Mouse (Mus musculus) forebrain, embryonic 15.5 days (tissue): ENCODE results near the gene Ptbp1. TPM values are rescaled to one million over a fixed set of nuclear protein-coding genes. Genes with fewer than 3 reads are reported as not detected.
A peak's percentile ranks its signal among the peaks of the same experiment; 100 is the strongest.

Experiments
- ATAC-seq: fragments of 200-750 bp; cut with Nextera tagmentation; replicated peaks from 2 replicates; pipeline ENCODE4 v1.8.0; 2017; ENCODE audit warnings: mild to moderate bottlenecking, moderate TSS enrichment, moderate library complexity
- H3K27ac ChIP-seq: fragments of 300-500 bp; sonication (generic); replicated peaks from 2 replicates; pipeline ENCODE4 v1.5.1; 2015; ENCODE audit warnings: mild to moderate bottlenecking, inconsistent platforms
- H3K27me3 ChIP-seq: fragments of 300-500 bp; sonication (generic); 2 replicates; pipeline ENCODE4 v1.6.1; 2015; ENCODE audit warnings: inconsistent platforms
- H3K36me3 ChIP-seq: fragments of 300-500 bp; sonication (generic); 2 replicates; pipeline ENCODE4 v1.6.1; 2015; ENCODE audit warnings: mild to moderate bottlenecking, inconsistent platforms
- H3K4me1 ChIP-seq: fragments of 300-500 bp; sonication (generic); 2 replicates; pipeline ENCODE4 v1.6.1; 2015; ENCODE audit warnings: inconsistent platforms
- H3K4me2 ChIP-seq: fragments of 300-500 bp; sonication (generic); replicated peaks from 2 replicates; pipeline ENCODE4 v1.6.1; 2015; ENCODE audit warnings: mild to moderate bottlenecking, inconsistent platforms
- H3K4me3 ChIP-seq: fragments of 300-500 bp; sonication (generic); 2 replicates; pipeline ENCODE4 v1.5.1; 2015; ENCODE audit warnings: mild to moderate bottlenecking, inconsistent platforms
- H3K9ac ChIP-seq: fragments of 300-500 bp; sonication (generic); replicated peaks from 2 replicates; pipeline ENCODE4 v1.6.1; 2015; ENCODE audit warnings: mild to moderate bottlenecking, inconsistent platforms
- H3K9me3 ChIP-seq: fragments of 300-500 bp; sonication (generic); 2 replicates; pipeline ENCODE4 v1.6.1; 2016; ENCODE audit warnings: inconsistent platforms
- WGBS: fragments of 180-500 bp; shearing (Covaris S2); methylation state at CpG from one replicate; pipeline ENCODE4 v1.1.7; 2015; ENCODE audit warnings: mixed read lengths; 5-methylcytosine and 5-hydroxymethylcytosine counted together
- polyA plus RNA-seq: library from polyadenylated mRNA; unstranded; fragments of >200 nt; fragmentation: Nextera tagmentation; extraction: Ambion mirVana; gene quantifications from 2 replicates; pipeline ENCODE4 v1.2.1, GENCODE M21; 2015

Ptbp1 gene
- polyA plus RNA-seq, 1 experiment from 2014 or later = 108 TPM

DNA sequence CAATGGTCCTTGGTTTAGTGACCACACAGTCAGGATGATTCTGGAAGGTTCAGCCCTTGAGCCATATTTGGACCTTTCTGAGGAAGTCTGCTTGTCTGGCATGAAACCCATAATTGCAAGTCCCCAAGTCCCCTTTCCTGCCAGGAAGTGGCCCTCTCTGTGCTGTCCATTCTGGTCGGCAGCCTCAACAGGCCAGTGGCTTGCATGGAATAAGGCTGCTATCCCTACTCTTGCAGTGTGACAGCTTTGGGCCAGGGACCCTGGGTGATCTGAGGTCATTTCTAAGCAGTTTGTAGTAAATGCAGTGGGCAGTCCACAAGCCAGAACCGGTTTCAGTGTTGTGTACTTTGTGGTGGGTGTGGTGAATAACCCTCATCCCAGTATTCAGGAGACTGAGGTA is 16.1 kb upstream of the Ptbp1 start:
- no peak overlapping the region for H3K27ac ChIP-seq
- H3K9ac ChIP-seq = no peak overlapping the region
- H3K4me2 ChIP-seq = no peak overlapping the region
- ATAC-seq = no peak
- H3K27me3 ChIP-seq = no peaks in the 10 kb centered on the region
- peaks cover 14% of the 10 kb centered on the region for H3K4me1 ChIP-seq
- H3K9me3 ChIP-seq = no peaks in the 10 kb centered on the region
- 85% methylated on average over 2 of the region's 2 CpGs for WGBS
- no peaks in the 10 kb centered on the region for H3K36me3 ChIP-seq
- no peak overlapping the region for H3K4me3 ChIP-seq

DNA sequence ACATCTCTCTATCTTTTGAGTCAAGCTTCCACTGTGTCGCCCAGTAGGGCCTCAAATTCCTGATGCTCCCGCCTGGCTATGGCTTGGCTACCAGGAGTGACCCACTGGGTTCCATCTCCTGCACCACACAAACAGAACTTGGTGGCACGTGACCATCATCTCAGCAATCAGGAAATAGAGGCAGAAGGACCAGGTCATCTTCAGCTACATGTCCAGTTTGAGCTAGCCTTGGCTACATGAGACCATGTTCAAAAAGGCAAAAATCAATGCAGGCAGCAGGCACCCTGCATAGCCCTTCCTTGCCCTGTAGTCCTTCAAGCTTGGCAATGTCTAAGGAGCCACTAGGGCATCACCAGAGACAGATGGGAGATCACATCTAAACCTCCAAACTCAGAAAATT is 14.1 kb upstream of the Ptbp1 start:
- no peak for ATAC-seq
- no peaks in the 10 kb centered on the region for H3K36me3 ChIP-seq
- H3K4me1 ChIP-seq = peaks cover 17% of the 10 kb centered on the region
- 90% methylated on average over 3 of the region's 3 CpGs for WGBS
- H3K4me3 ChIP-seq = no peak overlapping the region
- H3K27me3 ChIP-seq = no peaks in the 10 kb centered on the region
- H3K9ac ChIP-seq = 0 out of 2 replicates have a peak overlapping the region, but pooled peaks have one; percentile 51
- H3K27ac ChIP-seq = peak overlapping the region; percentile 78
- H3K9me3 ChIP-seq = no peaks in the 10 kb centered on the region
- no peak overlapping the region for H3K4me2 ChIP-seq

DNA sequence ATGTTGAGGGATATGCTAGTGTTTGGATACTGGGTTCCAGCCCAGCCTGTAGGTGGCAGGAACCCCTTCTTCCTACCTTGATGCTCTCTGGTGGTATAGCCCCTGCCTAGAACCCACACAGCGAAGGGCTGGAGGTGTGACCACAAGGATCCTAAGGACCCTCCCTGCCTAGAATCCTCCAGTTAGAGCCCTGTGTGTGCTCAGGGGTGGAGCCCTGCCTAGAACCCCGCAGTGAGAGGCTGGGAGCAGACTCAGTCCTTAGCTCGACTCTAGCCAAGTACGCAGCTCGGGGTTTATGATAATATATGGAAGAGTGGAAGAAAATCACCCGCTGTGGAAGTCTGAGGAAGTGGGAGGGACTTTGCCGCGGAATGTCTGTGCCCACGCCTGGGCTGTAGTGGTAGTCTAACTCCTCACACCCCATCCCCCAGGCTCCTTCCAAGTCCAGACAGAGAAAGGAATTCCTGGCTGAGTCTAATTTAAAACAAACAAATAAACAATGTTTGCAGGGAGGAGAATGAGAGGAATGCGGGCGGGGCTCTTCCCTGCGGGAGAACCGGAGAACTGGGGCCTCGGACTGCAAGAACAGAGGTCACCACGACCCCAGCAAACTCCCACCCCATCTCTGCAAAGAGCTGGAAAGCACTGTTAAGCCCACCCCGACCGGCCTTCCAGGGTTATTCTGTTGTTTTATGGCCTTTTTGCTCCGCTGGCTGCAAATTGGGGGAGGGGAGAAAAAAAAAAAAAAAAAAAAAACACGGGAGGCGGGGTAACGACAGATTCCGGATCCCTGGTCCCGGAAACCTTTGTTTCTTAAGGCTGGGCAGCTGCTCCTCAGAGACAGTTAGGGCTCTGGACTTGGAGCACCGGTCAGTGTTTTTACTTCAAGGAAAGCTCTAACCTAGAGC is 13.3 kb upstream of the Ptbp1 start:
- no peaks in the 10 kb centered on the region for H3K27me3 ChIP-seq
- no peaks in the 10 kb centered on the region for H3K9me3 ChIP-seq
- H3K4me3 ChIP-seq = peak overlapping the region; percentile 39
- peak; percentile 87 for ATAC-seq
- H3K27ac ChIP-seq = peak overlapping the region; percentile 78
- H3K4me1 ChIP-seq = peaks cover 17% of the 10 kb centered on the region
- H3K9ac ChIP-seq = peak overlapping the region; percentile 51
- no peaks in the 10 kb centered on the region for H3K36me3 ChIP-seq
- H3K4me2 ChIP-seq = peak overlapping the region; percentile 67
- under 1% methylated on average over 24 of the region's 24 CpGs for WGBS

DNA sequence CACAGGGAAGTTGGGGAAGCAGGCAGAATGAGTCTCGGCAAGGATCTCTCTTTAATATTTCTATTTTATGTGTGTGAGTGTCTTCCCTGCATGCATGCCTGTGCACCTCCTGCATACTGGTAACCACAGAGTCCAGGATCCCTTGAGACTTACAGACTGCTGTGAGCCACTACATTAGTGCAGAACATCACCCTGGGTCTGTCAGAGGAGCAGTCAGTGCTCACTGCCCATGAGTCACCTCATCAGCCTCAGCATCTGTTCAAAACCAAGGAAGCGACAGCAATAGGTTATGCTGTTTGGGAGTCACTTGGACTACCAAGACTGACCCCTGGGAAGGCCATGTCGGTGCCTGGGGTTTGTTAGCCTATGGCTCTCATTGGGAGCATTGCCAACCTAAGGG is 11.9 kb upstream of the Ptbp1 start:
- Histone ChIP-seq H3K27ac (no peak overlapping the region; the same call in 1 of the 2 replicates), H3K9me3 (no peaks in the 10 kb centered on the region), H3K9ac (no peak overlapping the region), H3K4me3 (no peak overlapping the region), H3K4me2 (no peak overlapping the region), H3K36me3 (no peaks in the 10 kb centered on the region), H3K4me1 (peaks cover 17% of the 10 kb centered on the region), H3K27me3 (no peaks in the 10 kb centered on the region)
- WGBS = 74% methylated on average over 3 of the region's 3 CpGs
- no peak for ATAC-seq

DNA sequence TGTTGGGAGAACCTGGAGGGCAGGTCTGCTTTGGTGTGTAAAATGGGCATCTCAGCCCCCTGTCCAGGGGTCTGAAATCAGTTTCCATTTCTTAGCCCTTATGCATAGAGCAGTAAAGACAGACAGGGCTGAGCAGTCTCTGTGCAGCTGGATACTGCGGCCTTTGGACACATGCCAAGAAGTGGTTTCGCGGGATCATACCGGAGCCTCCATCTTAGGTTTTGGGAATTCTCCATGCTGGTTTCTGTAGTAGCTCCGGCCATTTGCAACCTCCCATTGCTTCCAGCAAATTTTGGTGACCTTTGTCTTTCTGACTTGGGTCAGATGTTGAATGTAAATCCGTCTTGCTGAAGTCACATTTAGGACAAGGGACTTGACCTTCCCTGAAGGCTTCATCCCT is 10.8 kb upstream of the Ptbp1 start:
- ATAC-seq = no peak
- Histone ChIP-seq H3K9me3 (no peaks in the 10 kb centered on the region), H3K4me3 (no peak overlapping the region), H3K4me2 (no peak overlapping the region), H3K4me1 (peaks cover 17% of the 10 kb centered on the region), H3K9ac (no peak overlapping the region), H3K27ac (no peak overlapping the region; the same call in 1 of the 2 replicates), H3K36me3 (no peaks in the 10 kb centered on the region), H3K27me3 (no peaks in the 10 kb centered on the region)
- 49% methylated on average over 6 of the region's 6 CpGs for WGBS

DNA sequence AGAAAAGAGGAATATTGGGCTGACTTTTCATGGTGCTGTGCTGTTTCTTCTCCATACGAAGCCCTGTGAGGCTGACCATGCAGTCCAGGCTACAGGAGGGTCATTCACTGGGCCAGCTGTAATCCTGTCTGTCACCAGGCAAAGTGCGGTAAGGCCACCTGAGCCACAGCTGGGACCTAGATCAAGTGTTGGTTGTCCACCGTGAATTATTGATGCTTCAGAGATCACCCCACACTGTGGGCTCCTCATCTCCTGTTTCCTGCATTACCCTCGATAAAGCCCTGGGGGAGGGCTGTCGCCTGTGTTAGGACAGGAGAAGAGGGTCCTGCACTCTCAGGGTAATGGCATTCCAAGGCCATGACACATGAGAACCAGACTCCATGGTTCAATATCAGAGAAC is 7.7 kb upstream of the Ptbp1 start:
- Histone ChIP-seq H3K4me2 (no peak overlapping the region), H3K4me1 (peaks cover 12% of the 10 kb centered on the region), H3K9me3 (no peaks in the 10 kb centered on the region), H3K4me3 (no peak overlapping the region), H3K27ac (no peak overlapping the region), H3K36me3 (no peaks in the 10 kb centered on the region), H3K9ac (no peak overlapping the region), H3K27me3 (no peaks in the 10 kb centered on the region)
- no peak for ATAC-seq
- WGBS = 71% methylated on average over 5 of the region's 5 CpGs

DNA sequence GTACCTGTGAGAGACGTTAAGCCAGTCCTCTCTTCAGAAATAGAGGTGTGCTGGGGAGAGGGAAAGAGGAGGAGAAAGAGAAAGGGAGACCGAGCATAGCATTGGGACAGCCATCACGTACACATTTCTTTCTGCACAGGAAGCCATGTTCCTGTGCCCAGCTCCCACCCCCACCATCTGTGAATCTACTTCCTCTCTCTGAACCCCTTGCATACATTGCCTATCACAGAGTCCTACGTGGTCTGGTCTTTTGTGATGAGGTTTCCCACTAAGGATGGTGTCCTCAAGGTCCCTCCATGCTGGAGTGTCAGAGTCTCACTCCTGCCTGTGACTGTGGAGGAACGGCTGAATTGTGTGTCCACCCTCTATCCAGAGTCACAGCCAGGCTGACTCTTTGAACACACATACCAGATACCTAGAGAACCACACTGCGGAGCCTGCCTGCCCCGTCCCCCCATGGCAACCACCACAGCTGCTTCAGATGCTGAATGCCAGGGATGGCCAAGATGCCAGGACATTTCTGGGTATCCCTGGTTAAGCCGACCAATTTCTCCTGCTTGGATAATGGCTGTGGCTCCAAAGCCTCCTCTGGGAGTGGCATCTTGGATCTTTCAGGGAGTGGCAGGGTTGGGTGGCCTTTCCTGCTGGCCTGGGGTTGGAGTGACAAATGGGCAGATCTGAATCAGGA is 4.1 kb upstream of the Ptbp1 start:
- H3K36me3 ChIP-seq = no peaks in the 10 kb centered on the region
- H3K9ac ChIP-seq = no peak overlapping the region
- peaks cover 28% of the 10 kb centered on the region for H3K4me1 ChIP-seq
- WGBS = 85% methylated on average over 8 of the region's 8 CpGs
- no peak overlapping the region for H3K4me2 ChIP-seq
- no peak overlapping the region for H3K27ac ChIP-seq
- no peak for ATAC-seq
- no peaks in the 10 kb centered on the region for H3K27me3 ChIP-seq
- no peaks in the 10 kb centered on the region for H3K9me3 ChIP-seq
- H3K4me3 ChIP-seq = no peak overlapping the region

DNA sequence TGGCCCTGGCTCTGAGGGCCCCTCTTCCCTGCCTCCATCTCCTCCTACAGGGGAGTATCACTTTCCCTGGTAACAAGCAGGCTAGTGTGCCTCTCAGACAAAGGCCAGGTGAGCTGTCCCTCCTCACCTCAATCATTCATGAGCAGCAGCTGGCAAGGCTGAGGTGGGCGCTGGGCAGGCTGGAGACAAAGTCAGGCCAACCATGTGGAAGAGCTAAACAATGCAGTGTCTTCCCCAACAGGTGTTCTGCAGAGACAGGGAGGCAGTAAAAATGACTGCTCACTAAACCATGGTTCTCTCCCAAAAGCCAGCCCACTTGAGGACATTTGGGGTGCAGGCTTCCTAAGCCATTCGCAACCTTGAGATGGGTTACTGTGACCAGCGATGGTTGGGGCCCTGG is 2.6 kb upstream of the Ptbp1 start:
- no peaks in the 10 kb centered on the region for H3K36me3 ChIP-seq
- peaks cover 43% of the 10 kb centered on the region for H3K4me1 ChIP-seq
- no peaks in the 10 kb centered on the region for H3K27me3 ChIP-seq
- ATAC-seq = no peak
- 78% methylated on average over 3 of the region's 3 CpGs for WGBS
- H3K9me3 ChIP-seq = no peaks in the 10 kb centered on the region
- H3K9ac ChIP-seq = 0 out of 2 replicates have a peak overlapping the region, but pooled peaks have one; percentile 82
- no peak overlapping the region for H3K4me3 ChIP-seq
- peak overlapping the region; percentile 100 for H3K27ac ChIP-seq
- 0 out of 2 replicates have a peak overlapping the region, but pooled peaks have one; percentile 91 for H3K4me2 ChIP-seq

DNA sequence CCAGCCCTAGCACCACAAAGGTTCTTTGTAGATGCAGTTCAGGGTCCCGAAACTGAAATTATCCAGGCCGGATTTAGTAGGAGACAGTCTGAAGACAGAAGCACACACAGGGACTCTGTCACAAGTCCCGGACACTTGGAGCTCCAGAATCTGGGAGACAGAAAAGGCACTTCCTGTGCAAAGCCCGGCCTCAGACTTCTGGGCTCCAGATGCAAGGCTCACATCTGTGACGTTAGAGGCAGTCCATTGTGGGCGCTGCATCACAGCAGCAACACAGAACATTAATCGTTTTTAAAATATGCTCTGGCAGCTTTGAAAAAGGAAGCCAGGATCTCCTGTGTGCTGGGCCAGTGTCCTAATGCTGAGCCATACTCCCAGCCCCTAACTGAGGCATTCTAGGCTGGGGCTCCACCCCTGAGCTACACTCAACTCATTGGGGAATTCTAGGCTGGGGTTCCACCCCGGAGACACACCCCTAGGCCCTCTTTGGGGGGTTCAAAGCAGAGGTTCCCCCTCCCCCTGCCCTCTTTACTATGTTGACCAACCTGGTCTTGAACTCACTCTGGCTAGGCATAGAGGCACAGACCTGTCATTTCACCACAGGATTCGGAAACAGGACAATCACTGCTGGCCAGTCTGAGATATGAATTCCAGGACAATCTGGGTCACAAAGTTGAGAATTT is 2.0 kb upstream of the Ptbp1 start:
- no peaks in the 10 kb centered on the region for H3K36me3 ChIP-seq
- H3K27ac ChIP-seq = peak overlapping the region; percentile 100
- peaks cover 49% of the 10 kb centered on the region for H3K4me1 ChIP-seq
- peak overlapping the region; percentile 99; the same call in 1 of the 2 replicates for H3K4me3 ChIP-seq
- peak overlapping the region; percentile 91 for H3K4me2 ChIP-seq
- WGBS = 50% methylated on average over 9 of the region's 9 CpGs
- H3K9ac ChIP-seq = peak overlapping the region; percentile 82
- H3K9me3 ChIP-seq = no peaks in the 10 kb centered on the region
- ATAC-seq = no peak
- no peaks in the 10 kb centered on the region for H3K27me3 ChIP-seq

DNA sequence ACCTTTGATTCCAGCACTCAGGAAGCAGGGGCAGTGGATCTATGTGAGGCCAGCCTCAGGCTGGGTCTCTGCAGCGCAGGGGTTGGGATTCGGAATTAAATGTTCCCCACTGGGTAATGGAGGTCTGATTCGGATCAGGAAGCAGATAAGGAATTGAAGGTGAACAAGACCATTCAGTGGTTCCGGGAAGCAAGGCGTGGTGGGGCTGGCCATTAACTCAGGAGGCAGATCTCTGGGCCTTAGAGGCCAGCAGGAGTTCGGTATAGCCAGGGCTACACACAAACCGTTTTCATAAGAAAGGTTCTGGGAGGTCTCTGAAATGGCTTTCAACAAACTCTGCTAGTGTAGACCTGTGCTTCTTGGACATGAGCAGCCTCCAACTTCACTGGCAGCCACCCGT is 1.4 kb upstream of the Ptbp1 start:
- WGBS = 18% methylated on average over 8 of the region's 8 CpGs
- no peaks in the 10 kb centered on the region for H3K9me3 ChIP-seq
- H3K4me3 ChIP-seq = peak overlapping the region; percentile 99
- peak overlapping the region; percentile 100 for H3K27ac ChIP-seq
- peak overlapping the region; percentile 91 for H3K4me2 ChIP-seq
- peak overlapping the region; percentile 82 for H3K9ac ChIP-seq
- peaks cover 55% of the 10 kb centered on the region for H3K4me1 ChIP-seq
- ATAC-seq = no peak
- H3K36me3 ChIP-seq = no peaks in the 10 kb centered on the region
- no peaks in the 10 kb centered on the region for H3K27me3 ChIP-seq

DNA sequence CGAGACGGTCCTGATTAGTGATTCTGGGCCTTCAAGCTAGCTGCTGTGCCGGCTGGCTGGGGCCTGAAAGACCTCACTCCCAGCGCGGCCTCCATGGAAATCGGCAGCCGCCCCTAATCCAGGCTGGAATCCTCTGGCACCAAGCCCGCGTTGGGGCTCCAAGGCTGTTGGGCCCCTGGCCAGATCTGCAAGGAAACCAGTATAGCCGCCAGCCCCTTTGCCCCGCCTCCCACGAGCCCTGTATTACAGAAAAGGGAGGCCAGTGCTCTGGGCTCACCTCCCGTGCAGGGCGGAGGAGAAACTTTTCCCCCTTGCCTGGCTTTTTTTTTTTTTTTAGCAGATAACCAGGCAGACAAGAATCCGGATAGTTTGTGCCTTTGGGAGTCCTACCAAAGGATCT is 835 bp upstream of the Ptbp1 start:
- peak overlapping the region; percentile 99 for H3K4me3 ChIP-seq
- H3K36me3 ChIP-seq = no peaks in the 10 kb centered on the region
- peak overlapping the region; percentile 82 for H3K9ac ChIP-seq
- peaks cover 60% of the 10 kb centered on the region for H3K4me1 ChIP-seq
- ATAC-seq = peak; percentile 21
- H3K9me3 ChIP-seq = no peaks in the 10 kb centered on the region
- H3K27ac ChIP-seq = peak overlapping the region; percentile 100
- H3K4me2 ChIP-seq = peak overlapping the region; percentile 91
- WGBS = 0% methylated on average over 15 of the region's 15 CpGs
- H3K27me3 ChIP-seq = no peaks in the 10 kb centered on the region
